Mouse (Mus musculus): ENCODE results near the gene Olfr53. TPM values are rescaled to one million over a fixed set of nuclear protein-coding genes. Genes with fewer than 3 reads are reported as not detected.

The Olfr53 gene
- total RNA-seq (2023), result not detected

DNA sequence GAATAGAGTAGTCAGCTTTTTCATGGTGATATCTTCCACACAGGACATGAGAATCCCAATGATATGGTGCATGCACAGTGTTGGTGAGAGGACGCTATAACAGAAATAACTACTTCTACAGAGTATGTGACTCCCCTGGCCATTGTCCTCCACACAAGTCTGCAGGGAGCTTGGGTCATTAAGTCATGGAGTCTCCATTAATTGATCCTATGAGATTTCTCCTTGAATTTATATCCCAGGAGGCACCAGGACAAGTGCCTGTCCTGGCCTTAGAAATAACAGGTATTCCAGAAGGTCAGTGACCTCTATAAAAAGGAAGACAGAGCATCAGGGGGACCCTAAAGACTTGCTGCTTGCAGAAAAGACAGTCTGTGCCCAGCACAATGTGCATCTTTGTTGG, at the start of gene Olfr53:
Olfr53 (plus strand) TSS at position 301 of the 400 bp plus-strand sequence.

DNA sequence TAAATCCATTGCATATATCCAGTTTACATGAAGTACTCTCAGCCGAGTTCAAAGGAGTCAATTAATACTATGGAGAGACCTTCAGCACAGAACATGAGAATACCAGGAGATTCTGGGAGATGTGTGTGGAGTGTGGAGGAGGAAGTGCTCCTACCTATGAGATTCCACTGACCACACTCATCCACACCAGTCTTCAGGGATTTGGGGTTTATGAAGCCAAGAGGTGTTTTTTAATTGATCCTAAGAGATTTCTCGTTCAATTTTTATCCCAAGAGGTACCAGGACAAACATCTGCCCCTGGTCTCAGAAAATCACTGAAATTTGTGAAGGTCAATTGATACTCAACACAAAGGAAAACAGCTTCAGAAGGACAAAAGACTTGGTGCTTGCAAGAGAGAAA, 45.3 kb upstream of the Olfr53 start, which contains the start of gene Olfr46:
Olfr46 (plus strand) TSS at position 301 of the 400 bp plus-strand sequence.

DNA sequence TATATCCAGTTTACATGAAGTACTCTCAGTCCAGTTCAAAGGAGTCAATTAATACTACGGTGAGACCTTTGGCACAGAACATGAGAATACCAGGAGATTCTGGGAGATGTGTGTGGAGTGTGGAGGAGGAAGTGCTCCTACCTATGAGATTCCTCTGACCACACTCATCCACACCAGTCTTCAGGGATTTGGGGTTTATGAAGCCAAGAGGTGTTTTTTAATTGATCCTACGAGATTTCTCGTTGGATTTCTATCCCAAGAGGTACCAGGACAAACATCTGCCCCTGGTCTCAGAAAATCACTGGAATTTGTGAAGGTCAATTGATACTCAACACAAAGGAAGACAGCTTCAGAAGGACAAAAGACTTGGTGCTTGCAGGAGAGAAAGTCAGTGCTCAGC, 17.6 kb upstream of the Olfr53 start, which contains the start of gene Olfr61:
Olfr61 (plus strand) TSS at position 301 of the 400 bp plus-strand sequence.

DNA sequence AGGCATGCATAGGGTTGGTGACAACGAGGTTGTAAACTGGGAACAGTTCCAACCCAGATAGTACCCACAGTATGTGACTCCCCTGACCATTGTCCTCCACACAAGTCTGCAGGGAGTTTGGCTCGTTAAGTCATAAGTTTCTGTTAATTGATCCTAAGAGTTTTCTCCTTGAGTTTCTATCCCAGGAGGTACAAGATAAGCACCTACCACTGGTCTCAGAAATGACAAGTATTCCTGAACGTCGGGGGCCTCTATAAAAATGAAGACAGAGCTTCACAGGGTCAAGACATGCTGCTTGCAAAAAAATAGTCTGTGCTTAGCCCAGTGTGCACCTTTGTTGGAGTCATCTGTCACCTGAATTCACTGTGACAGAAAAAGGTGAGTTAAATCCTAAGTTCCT, 13.4 kb downstream of the Olfr53 start, which contains the start of gene Olfr539:
Olfr539 (plus strand) TSS at position 301 of the 400 bp plus-strand sequence.

DNA sequence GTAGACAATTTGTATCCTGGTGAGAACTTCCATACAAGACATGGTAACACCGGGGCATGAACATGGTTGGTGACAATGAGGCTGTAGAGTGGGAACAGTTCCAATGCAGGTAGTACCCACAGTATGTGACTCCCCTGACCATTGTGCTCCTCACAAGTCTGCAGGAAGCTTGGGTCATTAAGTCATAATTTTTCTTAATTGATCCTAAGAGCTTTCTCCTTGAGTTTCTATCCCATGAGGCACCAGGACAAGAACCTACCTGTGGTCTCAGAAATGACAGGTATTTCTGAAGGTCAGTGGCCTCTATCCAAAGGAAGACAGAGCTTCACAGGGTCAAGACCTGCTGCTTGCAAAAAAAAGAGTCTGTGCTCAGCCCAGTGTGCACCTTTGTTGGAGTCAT, 35.4 kb downstream of the Olfr53 start, which contains the start of gene Olfr45:
Olfr45 (plus strand) TSS at position 301 of the 400 bp plus-strand sequence.

DNA sequence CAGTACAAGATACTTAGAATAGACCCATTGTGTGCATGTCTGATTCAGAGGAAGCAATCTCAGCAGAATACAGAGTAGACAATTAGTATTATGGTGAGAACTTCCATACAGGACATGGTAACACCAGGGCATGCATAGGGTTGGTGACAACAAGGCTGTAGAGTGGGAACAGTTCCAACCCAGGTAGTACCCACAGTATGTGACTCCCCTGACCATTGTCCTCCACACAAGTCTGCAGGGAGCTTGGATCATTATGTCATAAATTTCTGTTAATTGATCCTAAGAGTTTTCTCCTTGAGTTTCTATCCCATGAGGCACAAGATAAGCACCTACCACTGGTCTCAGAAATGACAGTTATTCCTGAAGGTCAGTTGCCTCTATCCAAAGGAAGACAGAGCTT, 50.7 kb downstream of the Olfr53 start, which contains the start of gene Olfr541:
Olfr541 (plus strand) TSS at position 301 of the 400 bp plus-strand sequence.

Other genes with a start within 250 kb of the Olfr53 start
- gene Olfr531, start 243.5 kb upstream of the Olfr53 start, total RNA-seq (2023), result not detected
- not detected for gene Olfr532, start 224.8 kb upstream of the Olfr53 start, total RNA-seq (2023)
- gene Olfr533, start 183.1 kb upstream of the Olfr53 start, total RNA-seq (2023), result not detected
- not detected for gene Olfr535, start 162.2 kb upstream of the Olfr53 start, total RNA-seq (2023)
- gene Olfr536, start 139.1 kb upstream of the Olfr53 start, total RNA-seq (2023), result not detected
- gene Olfr538, start 78.6 kb upstream of the Olfr53 start, total RNA-seq (2023), result not detected
- not detected for gene Olfr46, start 45.2 kb upstream of the Olfr53 start, total RNA-seq (2023)
- not detected for gene Olfr61, start 17.5 kb upstream of the Olfr53 start, total RNA-seq (2023)
- gene Olfr539, start 13.5 kb downstream of the Olfr53 start, total RNA-seq (2023), result not detected
- not detected for gene Olfr45, start 35.5 kb downstream of the Olfr53 start, total RNA-seq (2023)
- gene Olfr541, start 50.8 kb downstream of the Olfr53 start, total RNA-seq (2023), result not detected
- not detected for gene Cyp2e1, start 117.3 kb downstream of the Olfr53 start, total RNA-seq (2023)
- not detected for gene Syce1, start 141.4 kb downstream of the Olfr53 start, total RNA-seq (2023)
- gene Zfp941, start 175.7 kb downstream of the Olfr53 start, total RNA-seq (2023), result under 1 TPM in 1 of 2 experiments, not detected in 1; 0.15 TPM
- not detected for gene Urah, start 188.6 kb downstream of the Olfr53 start, total RNA-seq (2023)
- gene Scgb1c1, start 199.1 kb downstream of the Olfr53 start, total RNA-seq (2023), result not detected
- gene Odf3, start 201.4 kb downstream of the Olfr53 start, total RNA-seq (2023), result not detected
- not detected for gene Gm45785, start 209.9 kb downstream of the Olfr53 start, total RNA-seq (2023)
- 100 to 1,000 TPM; 112 to 126 TPM for gene Ric8a, start 210.5 kb downstream of the Olfr53 start, total RNA-seq (2023)
- 10 to 100 TPM; 22.5 to 22.8 TPM for gene Bet1l, start 211.1 kb downstream of the Olfr53 start, total RNA-seq (2023)
- 10 to 100 TPM; 79.6 to 82.9 TPM for gene Psmd13, start 235.5 kb downstream of the Olfr53 start, total RNA-seq (2023)
- gene Sirt3, start 235.9 kb downstream of the Olfr53 start, total RNA-seq (2023), result 10 to 100 TPM; 10.8 to 12.7 TPM